Mouse (Mus musculus): ENCODE data around the gene Mms22l.
"Not testable (repeated sequence)": the region's sequence is repeated elsewhere in the genome, so short reads cannot be mapped to it uniquely, and the experiment has no call there.

The Mms22l gene

GRCm38 (mm10) chr4:24621422-24622187 lies 125.4 kb downstream of the Mms22l start:
- peak; percentile 18 for DNase-seq

GRCm38 (mm10) chr4:24625951-24626584 lies 129.8 kb downstream of the Mms22l start:
- no peak for DNase-seq

GRCm38 (mm10) chr4:24626686-24627085 lies 130.4 kb downstream of the Mms22l start:
- DNase-seq, result no peak

GRCm38 (mm10) chr4:24627871-24628270 lies 131.6 kb downstream of the Mms22l start:
- DNase-seq, result no peak

- no peak for DNase-seq
Observed at GRCm38 (mm10) chr4:24630430-24630829, 134.2 kb downstream of the Mms22l start.

- DNase-seq, result no peak
Observed at GRCm38 (mm10) chr4:24631177-24631911, 135.1 kb downstream of the Mms22l start.

- DNase-seq, result no peak
Observed at GRCm38 (mm10) chr4:24642306-24642705, 146.1 kb downstream of the Mms22l start.

- DNase-seq, result not testable (repeated sequence)
Observed at GRCm38 (mm10) chr4:24644735-24645134, 148.5 kb downstream of the Mms22l start.
